Mouse (Mus musculus): ENCODE data around the gene Olfr1512. TPM values are rescaled to one million over a fixed set of nuclear protein-coding genes. Genes with fewer than 3 reads are reported as not detected.

The Olfr1512 gene
- polyA plus RNA-seq, 1 experiment from 2014 or later: not detected

DNA sequence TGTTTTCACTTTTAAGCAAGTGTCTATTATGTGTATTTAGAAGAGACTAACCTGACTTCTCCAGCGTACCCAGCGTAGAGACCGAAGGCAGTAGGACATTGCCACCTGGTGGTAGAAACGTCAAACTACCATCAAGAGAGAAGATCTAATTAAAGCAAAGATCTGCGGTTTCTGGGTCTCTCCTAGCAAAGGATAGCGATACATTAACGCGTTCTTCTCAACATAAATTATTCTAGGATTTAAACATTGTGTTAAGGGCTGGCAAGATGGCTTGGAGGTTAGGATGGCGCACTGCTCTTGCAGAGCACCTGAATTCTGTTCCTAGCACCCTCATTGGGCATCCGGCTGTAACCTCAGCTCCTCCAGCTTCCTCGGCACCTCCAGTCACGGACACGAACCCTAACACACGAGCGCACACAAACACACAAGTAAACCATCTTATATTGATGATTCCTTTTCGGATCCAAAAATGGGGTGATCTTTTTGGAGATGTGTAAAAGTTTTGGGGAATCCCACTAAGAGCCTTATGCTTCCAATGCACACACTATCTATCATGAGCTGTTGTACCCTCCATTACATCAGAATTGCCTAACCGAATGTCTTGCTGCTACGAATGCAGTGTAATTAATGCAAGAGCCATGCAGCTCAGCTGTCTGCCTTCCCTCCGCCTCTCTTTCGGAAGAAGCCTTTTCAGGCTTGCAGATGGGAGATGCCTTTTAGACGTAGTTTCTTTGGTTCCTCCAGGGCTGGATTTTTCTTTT lies 40.0 kb downstream of the Olfr1512 start:
- Histone ChIP-seq H3K36me3 (ENCODE audit: control insufficient read depth, insufficient read depth) (no peaks in the 10 kb centered on the region), H3K9ac (ENCODE audit: low read length) (no peak overlapping the region), H3K9me3 (replicated peaks; ENCODE audit: control insufficient read depth, low read length) (no peaks in the 10 kb centered on the region), H3K4me3 (ENCODE audit: low read length) (peak overlapping the region; percentile 16; the same call in 1 of the 2 replicates), H3K27ac (ENCODE audit: low read length) (no peak overlapping the region), H3K27me3 (ENCODE audit: control insufficient read depth, insufficient read depth, low read length) (peaks cover 4% of the 10 kb centered on the region; the same call in 1 of the 2 replicates), H3K4me2 (ENCODE audit: low read depth, low read length) (peak overlapping the region; percentile 35; the same call in 1 of the 2 replicates), H3K4me1 (ENCODE audit: control insufficient read depth, insufficient read depth, low read length) (no peaks in the 10 kb centered on the region)
- WGBS: 28% methylated on average over 21 of the region's 21 CpGs
- no peak for ATAC-seq (replicated peaks; ENCODE audit: extremely low read depth, insufficient read depth, low FRiP score)

DNA sequence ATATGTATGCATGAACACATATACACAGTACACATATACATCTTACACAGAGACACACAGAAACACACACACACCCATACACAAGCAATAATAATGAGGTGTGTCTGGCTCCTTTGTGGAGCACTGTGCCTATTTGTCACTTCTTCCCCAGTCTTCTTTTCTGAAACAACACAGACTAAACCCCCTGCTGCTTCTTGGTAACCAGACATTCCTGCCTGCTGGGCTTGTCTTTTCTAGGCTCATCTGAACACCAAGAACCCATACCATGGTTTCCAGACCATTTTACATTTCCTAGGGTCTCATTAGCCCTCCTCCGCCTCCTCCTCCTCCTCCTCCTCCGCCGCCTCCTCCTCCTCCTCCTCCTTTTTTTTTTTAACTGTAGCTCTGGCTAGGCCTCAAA lies 46.8 kb downstream of the Olfr1512 start:
- WGBS: 56% methylated on average over 3 of the region's 3 CpGs
- H3K9ac ChIP-seq (ENCODE audit: low read length): no peak overlapping the region
- no peak overlapping the region for H3K4me2 ChIP-seq (ENCODE audit: low read depth, low read length)
- ATAC-seq (replicated peaks; ENCODE audit: extremely low read depth, insufficient read depth, low FRiP score): no peak
- no peaks in the 10 kb centered on the region for H3K36me3 ChIP-seq (ENCODE audit: control insufficient read depth, insufficient read depth)
- no peak overlapping the region for H3K4me3 ChIP-seq (ENCODE audit: low read length)
- no peak overlapping the region for H3K27ac ChIP-seq (ENCODE audit: low read length)
- H3K27me3 ChIP-seq (ENCODE audit: control insufficient read depth, insufficient read depth, low read length): peaks cover 14% of the 10 kb centered on the region
- no peaks in the 10 kb centered on the region for H3K9me3 ChIP-seq (replicated peaks; ENCODE audit: control insufficient read depth, low read length)
- 0 out of 2 replicates have a peak, but pooled peaks cover 2% of the 10 kb centered on the region for H3K4me1 ChIP-seq (ENCODE audit: control insufficient read depth, insufficient read depth, low read length)

GRCm38 (mm10) chr14:52331069-52331750 lies 47.8 kb downstream of the Olfr1512 start:
- Histone ChIP-seq H3K4me2 (ENCODE audit: low read depth, low read length) (no peak overlapping the region), H3K36me3 (ENCODE audit: control insufficient read depth, insufficient read depth) (no peaks in the 10 kb centered on the region), H3K9ac (ENCODE audit: low read length) (no peak overlapping the region), H3K27ac (ENCODE audit: low read length) (no peak overlapping the region), H3K4me1 (ENCODE audit: control insufficient read depth, insufficient read depth, low read length) (0 out of 2 replicates have a peak, but pooled peaks cover 2% of the 10 kb centered on the region), H3K4me3 (ENCODE audit: low read length) (no peak overlapping the region), H3K27me3 (ENCODE audit: control insufficient read depth, insufficient read depth, low read length) (peaks cover 23% of the 10 kb centered on the region), H3K9me3 (replicated peaks; ENCODE audit: control insufficient read depth, low read length) (no peaks in the 10 kb centered on the region)
- 31% methylated on average over 4 of the region's 4 CpGs for WGBS
- no peak for ATAC-seq (replicated peaks; ENCODE audit: extremely low read depth, insufficient read depth, low FRiP score)

DNA sequence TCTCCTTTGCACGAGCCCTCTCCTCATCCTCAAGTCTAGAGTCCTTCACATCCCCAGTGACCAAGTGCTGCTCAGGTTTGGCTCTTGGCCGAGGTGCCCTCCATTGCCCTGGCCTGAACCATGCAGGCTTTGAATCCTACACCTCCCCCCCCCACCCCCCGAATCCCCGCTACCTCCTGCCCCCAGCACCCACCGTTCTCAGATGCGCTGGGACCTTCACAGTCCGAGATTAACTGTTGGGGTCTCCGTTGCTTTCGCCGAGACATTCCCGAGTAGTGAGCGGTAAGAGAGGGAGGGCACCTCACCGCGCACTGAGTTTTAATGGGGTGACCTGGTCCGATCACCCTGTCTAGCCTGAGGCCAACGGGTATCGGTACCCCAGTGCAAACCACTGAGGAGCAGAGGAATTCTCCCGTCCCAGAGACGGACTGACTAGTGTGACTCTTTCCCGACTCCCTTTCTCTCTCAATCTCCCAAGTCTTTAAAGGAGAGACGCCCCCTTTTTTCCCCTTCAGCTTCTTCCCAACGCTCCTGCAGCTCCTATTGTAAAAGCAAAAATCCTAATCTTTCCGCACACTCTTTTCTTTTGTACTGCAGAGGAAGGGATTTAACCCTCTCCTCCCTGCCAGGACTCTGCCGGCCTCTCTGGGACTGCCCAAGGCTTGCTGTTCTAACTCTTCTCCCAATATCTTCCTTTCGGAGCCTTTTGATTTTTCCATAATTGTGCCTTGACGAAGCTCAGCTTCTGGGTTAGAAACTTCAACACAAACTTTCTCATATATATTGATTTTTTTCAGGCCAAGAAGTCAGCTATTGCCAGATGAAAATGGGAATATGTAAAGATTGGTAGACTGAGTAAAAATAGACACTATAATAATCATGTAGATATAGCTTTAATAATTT lies 50.8 kb downstream of the Olfr1512 start, which contains the start of gene Sall2:
Gene Sall2, minus strand, starts transcription at position 853 of the 903 bp plus-strand sequence.
- H3K36me3 ChIP-seq (ENCODE audit: control insufficient read depth, insufficient read depth): no peaks in the 10 kb centered on the region
- H3K4me2 ChIP-seq (ENCODE audit: low read depth, low read length): peak within 1 kb of the TSS; percentile 65
- H3K9me3 ChIP-seq (replicated peaks; ENCODE audit: control insufficient read depth, low read length): no peaks in the 10 kb centered on the region
- no peak for ATAC-seq (replicated peaks; ENCODE audit: extremely low read depth, insufficient read depth, low FRiP score)
- peak within 1 kb of the TSS; percentile 42 for H3K4me3 ChIP-seq (ENCODE audit: low read length)
- H3K27me3 ChIP-seq (ENCODE audit: control insufficient read depth, insufficient read depth, low read length): peaks cover 25% of the 10 kb centered on the region
- peak within 1 kb of the TSS; percentile 21; the same call in 1 of the 2 replicates for H3K9ac ChIP-seq (ENCODE audit: low read length)
- H3K4me1 ChIP-seq (ENCODE audit: control insufficient read depth, insufficient read depth, low read length): 0 out of 2 replicates have a peak, but pooled peaks cover 2% of the 10 kb centered on the region
- no peak within 1 kb of the TSS for H3K27ac ChIP-seq (ENCODE audit: low read length)
- 3% methylated on average over 26 of the region's 26 CpGs for WGBS

GRCm38 (mm10) chr14:52327375-52327901 lies 51.5 kb downstream of the Olfr1512 start:
- Histone ChIP-seq H3K4me2 (ENCODE audit: low read depth, low read length) (peak overlapping the region; percentile 65), H3K4me1 (ENCODE audit: control insufficient read depth, insufficient read depth, low read length) (0 out of 2 replicates have a peak, but pooled peaks cover 2% of the 10 kb centered on the region), H3K36me3 (ENCODE audit: control insufficient read depth, insufficient read depth) (no peaks in the 10 kb centered on the region), H3K9ac (ENCODE audit: low read length) (peak overlapping the region; percentile 21; the same call in 1 of the 2 replicates), H3K27me3 (ENCODE audit: control insufficient read depth, insufficient read depth, low read length) (peaks cover 25% of the 10 kb centered on the region), H3K4me3 (ENCODE audit: low read length) (peak overlapping the region; percentile 42), H3K27ac (ENCODE audit: low read length) (no peak overlapping the region), H3K9me3 (replicated peaks; ENCODE audit: control insufficient read depth, low read length) (no peaks in the 10 kb centered on the region)
- WGBS: 4% methylated on average over 14 of the region's 14 CpGs
- ATAC-seq (replicated peaks; ENCODE audit: extremely low read depth, insufficient read depth, low FRiP score): no peak

DNA sequence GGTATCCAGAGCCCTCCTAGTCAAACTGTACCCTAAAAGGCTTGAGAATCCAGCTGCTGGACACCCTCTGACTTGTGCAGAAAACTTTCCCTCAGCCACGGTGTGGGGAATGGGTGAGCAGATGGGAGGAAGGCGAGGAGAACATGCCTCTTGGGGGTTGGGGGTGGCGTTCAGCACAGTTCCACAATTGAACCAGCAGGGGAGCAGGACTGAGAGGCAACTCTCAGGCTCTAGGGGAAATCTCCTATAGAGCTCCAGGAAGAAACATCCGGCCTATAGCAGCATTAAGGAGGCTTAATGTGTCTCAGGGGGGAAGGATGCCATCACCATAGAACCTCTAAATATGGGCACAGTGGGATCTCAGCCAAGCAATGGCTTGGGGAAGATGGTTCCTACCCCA lies 53.1 kb downstream of the Olfr1512 start:
- peaks cover 23% of the 10 kb centered on the region for H3K27me3 ChIP-seq (ENCODE audit: control insufficient read depth, insufficient read depth, low read length)
- H3K9ac ChIP-seq (ENCODE audit: low read length): no peak overlapping the region
- H3K4me3 ChIP-seq (ENCODE audit: low read length): no peak overlapping the region
- ATAC-seq (replicated peaks; ENCODE audit: extremely low read depth, insufficient read depth, low FRiP score): no peak
- H3K4me2 ChIP-seq (ENCODE audit: low read depth, low read length): no peak overlapping the region
- no peaks in the 10 kb centered on the region for H3K36me3 ChIP-seq (ENCODE audit: control insufficient read depth, insufficient read depth)
- 14% methylated on average over 4 of the region's 4 CpGs for WGBS
- H3K27ac ChIP-seq (ENCODE audit: low read length): no peak overlapping the region
- H3K4me1 ChIP-seq (ENCODE audit: control insufficient read depth, insufficient read depth, low read length): 0 out of 2 replicates have a peak, but pooled peaks cover 2% of the 10 kb centered on the region
- no peaks in the 10 kb centered on the region for H3K9me3 ChIP-seq (replicated peaks; ENCODE audit: control insufficient read depth, low read length)

Other genes starting within 250 kb of the Olfr1512 start
- gene Supt16, start 181.8 kb downstream of the Olfr1512 start, polyA plus RNA-seq (2015; fragmentation: Nextera tagmentation; extraction: Ambion mirVana): 26.4 and 28.1 TPM in 2 replicates
- 20.8 and 21.9 TPM in 2 replicates for gene Chd8, start 121.4 kb downstream of the Olfr1512 start, polyA plus RNA-seq (2015; fragmentation: Nextera tagmentation; extraction: Ambion mirVana)
- 28.8 and 33.7 TPM in 2 replicates for gene Tox4, start 100.0 kb downstream of the Olfr1512 start, polyA plus RNA-seq (2015; fragmentation: Nextera tagmentation; extraction: Ambion mirVana)
- 15.5 and 16.5 TPM in 2 replicates for gene Rab2b, start 99.6 kb downstream of the Olfr1512 start, polyA plus RNA-seq (2015; fragmentation: Nextera tagmentation; extraction: Ambion mirVana)
- 28.1 and 28.7 TPM in 2 replicates for gene Mettl3, start 74.0 kb downstream of the Olfr1512 start, polyA plus RNA-seq (2015; fragmentation: Nextera tagmentation; extraction: Ambion mirVana)
- 5.1 and 5.6 TPM in 2 replicates for gene Sall2, start 50.4 kb downstream of the Olfr1512 start, polyA plus RNA-seq (2015; fragmentation: Nextera tagmentation; extraction: Ambion mirVana)
- gene Olfr1513, start 22.8 kb downstream of the Olfr1512 start, polyA plus RNA-seq (2015; fragmentation: Nextera tagmentation; extraction: Ambion mirVana): not detected in 2 replicates
- gene Olfr1511, start 18.2 kb upstream of the Olfr1512 start, polyA plus RNA-seq (2015; fragmentation: Nextera tagmentation; extraction: Ambion mirVana): not detected in 2 replicates
- gene Olfr1510, start 35.2 kb upstream of the Olfr1512 start, polyA plus RNA-seq (2015; fragmentation: Nextera tagmentation; extraction: Ambion mirVana): not detected in 2 replicates
- not detected in 2 replicates for gene Olfr1509, start 63.8 kb upstream of the Olfr1512 start, polyA plus RNA-seq (2015; fragmentation: Nextera tagmentation; extraction: Ambion mirVana)
- not detected in 2 replicates for gene Olfr1508, start 88.3 kb upstream of the Olfr1512 start, polyA plus RNA-seq (2015; fragmentation: Nextera tagmentation; extraction: Ambion mirVana)
- not detected in 2 replicates for gene Olfr1507, start 116.6 kb upstream of the Olfr1512 start, polyA plus RNA-seq (2015; fragmentation: Nextera tagmentation; extraction: Ambion mirVana)

Data from heart, embryonic 16.5 days (tissue).